Mouse (Mus musculus) naive thymus-derived CD4-positive, alpha-beta T cell, adult 2 months (primary cell): ENCODE measurements around the gene Pank1.
A peak's percentile ranks its signal among the peaks of the same experiment; 100 is the strongest.

Experiments used
- DNase-seq: peaks from one replicate; pipeline ENCODE4 v3.0.0-alpha.2; 2011; ENCODE audit warnings: low read depth

Gene Pank1

GRCm38 (mm10) chr19:34878603-34879541 lies at the start of gene Pank1:
TSS of gene Pank1 (minus strand) at chr19:34879455.
- peak; percentile 60 for DNase-seq

GRCm38 (mm10) chr19:34922603-34922963 lies 43.3 kb upstream of the Pank1 start:
- no peak for DNase-seq

DNA sequence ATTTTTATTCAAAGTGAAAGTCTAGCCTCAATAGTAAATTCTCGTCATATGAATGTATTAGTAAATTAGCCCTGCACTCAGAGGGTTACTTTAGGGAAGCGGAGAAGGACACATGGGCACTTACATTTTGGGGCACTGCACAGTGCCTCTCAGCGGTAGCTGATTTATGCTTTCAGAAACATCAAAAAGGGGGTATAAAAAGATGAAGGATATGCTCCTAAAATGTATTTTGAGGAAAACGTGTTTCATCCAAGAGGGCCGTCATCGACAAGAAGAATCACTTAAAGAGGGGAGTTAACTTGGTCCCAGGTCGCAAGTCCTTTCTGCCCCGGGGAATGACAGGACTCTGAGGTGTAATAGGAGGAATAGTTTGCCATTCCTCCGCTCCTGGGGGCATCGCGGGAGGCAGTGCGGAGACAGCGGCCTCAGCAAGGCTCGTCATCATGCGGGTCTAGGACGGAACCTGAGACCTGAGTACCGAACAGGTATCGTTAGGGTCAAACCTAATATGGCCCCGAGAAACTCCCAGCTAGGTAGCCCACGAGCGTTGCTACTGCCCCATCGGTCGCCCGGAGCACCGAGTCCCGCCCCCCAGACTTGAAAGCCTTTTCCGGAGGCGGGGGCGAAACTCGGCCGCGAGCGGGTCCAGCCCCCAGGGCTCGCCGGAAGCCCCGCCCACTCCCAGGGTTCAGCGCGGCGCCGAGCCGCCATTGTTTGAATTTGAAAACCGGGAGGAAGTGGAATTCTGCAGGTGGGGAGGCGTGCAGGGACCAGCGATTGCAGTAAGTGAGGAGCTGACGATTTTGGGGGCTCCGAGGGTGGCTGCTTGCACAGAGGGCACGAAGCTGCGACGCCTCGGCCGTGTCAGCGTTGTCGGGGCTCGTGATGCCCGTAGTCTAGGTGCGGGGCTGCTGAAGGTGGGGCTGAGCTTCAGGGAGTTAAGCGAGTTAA lies 42.7 kb upstream of the Pank1 start, which contains the start of gene Kif20b:
TSS of gene Kif20b (plus strand) at position 710 of the 951 bp plus-strand sequence.
- DNase-seq: peak; percentile 91

DNA sequence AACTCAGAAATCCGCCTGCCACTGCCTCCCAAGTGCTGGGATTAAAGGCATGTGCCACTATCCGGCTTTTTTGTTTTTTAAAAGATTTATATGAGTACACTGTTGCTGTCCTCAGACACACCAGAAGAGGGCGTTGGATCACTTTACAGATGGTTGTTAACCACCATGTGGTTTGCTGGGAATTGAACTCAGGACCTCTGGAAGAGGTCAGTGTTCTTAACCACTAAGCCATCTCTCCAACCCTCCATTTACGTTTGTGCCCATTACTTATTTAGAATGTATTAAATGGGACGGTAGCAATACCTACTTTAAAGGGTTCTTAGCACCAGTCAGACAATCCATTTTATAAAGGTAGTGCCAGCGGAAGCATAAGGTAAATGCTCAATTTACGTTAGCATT lies 42.0 kb upstream of the Pank1 start:
- no peak for DNase-seq

DNA sequence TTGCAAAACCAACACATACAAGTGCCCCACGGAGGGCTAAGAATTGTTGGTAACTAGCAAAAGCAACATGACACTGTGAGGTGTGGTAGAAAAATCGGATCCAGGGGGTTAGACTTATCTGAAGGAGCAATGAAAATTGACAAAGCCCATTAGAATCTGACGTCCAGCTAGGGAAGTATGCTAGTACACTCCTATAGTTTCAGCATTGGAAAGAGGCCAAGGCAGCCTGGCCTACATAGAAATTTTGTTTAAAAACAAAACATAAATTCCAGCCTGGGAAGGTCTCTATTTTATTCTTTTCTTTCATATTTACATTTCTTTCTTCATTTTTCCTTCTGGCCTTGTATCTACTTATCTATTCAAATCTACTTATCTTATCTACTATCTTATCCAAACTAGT lies 41.3 kb upstream of the Pank1 start:
- no peak for DNase-seq

GRCm38 (mm10) chr19:34920066-34920465 lies 40.8 kb upstream of the Pank1 start:
- DNase-seq: no peak

DNA sequence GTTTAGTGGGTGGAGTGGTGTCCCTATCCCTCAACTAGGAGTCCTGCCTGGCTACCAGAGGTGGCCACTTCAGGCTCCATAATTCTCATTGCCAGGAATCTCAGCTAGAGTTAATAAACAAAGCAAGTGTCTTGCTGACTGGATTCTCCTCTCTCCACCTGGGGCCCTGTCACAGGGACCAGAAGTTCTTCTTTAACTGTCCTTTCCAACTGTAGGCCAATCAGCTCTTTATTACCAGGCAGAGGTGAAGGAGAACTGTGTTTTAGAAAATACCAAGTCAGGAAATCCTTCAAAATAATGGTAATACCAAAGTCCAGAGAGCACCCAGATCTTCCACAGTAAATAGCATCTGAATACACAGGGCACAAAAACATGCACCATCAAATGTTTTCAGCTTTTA lies 33.1 kb upstream of the Pank1 start:
- DNase-seq: no peak

- no peak for DNase-seq
These were observed 27.5 kb upstream of the Pank1 start for GRCm38 (mm10) chr19:34906772-34907171.

DNA sequence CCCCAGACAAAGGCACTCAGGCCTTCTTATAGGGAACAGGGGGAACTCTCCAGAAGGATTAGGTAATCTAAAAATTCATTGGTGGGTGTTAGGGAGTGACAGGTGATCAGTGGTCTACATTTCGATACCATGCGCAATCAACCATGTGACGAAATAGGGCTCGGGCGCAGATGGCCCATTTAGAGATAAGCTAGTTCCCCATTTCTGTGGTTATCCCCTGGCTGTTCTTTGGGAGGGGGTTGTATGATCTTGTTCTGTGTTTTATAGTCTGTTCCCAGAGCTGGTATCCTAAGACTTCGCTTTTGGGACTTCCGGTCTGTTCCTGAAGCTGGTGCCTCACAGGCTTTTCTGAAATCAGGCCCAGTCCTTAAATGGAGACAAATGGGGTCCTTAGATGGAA lies 26.2 kb upstream of the Pank1 start:
- no peak for DNase-seq

DNA sequence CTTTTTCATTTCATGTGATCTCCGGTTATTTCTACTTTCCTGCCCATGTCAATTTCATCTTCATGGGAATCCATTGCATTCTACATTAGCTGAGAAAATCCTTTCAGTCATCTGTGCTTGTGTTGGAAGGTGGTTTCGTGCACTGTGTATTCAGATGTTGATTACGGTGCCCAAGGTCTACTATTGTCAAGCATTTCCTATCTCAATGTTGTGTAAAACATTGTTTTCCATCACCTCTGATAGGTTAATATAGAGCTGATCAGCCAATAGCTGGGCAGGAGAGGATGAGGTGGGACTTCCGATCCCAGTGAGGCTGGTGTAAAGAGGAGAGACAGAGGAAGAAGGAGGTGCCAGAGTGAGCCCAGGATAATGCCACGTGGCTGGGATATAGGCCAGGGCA lies 24.8 kb upstream of the Pank1 start:
- no peak for DNase-seq

GRCm38 (mm10) chr19:34901735-34902134 lies 22.5 kb upstream of the Pank1 start:
- no peak for DNase-seq

DNA sequence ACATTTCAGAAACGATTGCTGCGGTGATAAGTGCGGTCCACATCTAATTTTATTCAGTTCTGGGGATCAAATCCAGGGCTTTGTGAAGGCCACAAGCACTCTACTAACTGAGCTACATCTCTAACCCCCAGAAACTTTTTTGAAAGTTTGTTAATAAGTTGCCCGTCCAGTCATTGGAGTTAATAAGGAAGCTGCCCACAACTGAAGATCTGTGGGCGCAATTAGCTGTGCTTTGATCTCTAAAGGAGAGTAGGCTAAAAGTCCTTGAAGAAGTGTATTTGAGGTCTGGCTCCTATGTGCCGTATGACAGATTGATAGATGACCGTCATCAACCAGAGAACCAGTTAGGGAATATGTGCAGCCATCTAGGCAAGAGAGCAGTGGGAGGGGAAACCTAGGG lies 22.0 kb upstream of the Pank1 start:
- DNase-seq: no peak

DNA sequence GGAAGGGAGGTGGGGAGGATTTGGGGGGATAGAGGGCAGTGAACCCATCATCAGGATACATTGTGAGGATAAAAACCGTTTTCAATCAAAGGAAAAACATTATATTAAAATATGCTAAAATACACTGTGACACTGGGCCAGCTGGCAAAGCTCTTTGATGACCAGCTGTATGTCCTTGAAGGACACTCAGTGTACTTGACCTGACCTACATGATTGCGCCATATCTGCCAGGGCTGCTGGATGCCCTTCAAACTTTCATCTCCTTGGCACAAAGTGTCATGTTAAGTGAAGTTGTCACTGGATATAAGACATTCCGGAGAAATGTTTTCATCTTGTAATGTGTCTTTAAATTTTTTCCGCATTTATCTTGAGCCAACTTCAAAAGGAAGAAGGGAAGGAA lies 19.7 kb upstream of the Pank1 start:
- DNase-seq: no peak

- no peak for DNase-seq
These were observed 18.1 kb upstream of the Pank1 start for GRCm38 (mm10) chr19:34897082-34897965.

DNA sequence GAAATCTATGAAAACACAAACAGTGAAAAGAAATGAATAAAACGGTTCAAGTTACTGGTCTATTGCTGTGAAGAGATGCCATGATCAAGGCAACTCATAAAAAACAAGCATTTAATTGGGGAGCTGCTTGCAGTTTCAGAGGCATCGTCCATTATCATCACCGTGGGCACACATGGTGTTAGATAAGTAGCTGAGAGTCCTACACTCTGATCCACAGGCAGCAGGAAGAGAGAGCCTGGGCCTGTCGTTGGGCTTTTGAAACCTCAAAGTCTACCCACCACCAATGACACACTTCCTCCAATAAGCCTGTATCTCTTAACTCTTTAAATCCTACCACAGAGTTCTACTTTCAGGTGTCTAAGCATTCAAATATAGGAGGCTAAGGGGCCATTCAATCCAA lies 15.8 kb upstream of the Pank1 start:
- DNase-seq: no peak

GRCm38 (mm10) chr19:34891590-34891989 lies 12.3 kb upstream of the Pank1 start:
- DNase-seq: no peak

DNA sequence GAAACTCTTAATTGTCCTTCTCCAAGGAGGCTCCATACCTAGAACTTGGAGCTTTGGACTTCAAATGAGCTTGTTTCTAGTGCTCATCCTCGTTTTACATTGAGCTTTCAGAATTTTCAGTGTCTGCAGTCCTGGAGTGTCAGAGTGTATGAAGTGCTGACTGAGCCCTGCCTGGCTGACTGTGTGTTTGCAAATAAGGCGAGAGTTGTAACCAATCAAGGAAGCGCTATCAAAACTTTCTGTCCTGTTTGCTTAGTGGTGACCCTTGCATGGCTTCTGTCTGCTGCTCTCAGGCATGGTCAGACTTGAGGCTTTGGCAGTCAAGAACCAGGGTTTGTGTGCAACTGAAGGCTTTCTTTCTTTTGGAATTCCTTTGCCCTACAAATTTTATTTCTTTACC lies 11.7 kb upstream of the Pank1 start:
- no peak for DNase-seq

DNA sequence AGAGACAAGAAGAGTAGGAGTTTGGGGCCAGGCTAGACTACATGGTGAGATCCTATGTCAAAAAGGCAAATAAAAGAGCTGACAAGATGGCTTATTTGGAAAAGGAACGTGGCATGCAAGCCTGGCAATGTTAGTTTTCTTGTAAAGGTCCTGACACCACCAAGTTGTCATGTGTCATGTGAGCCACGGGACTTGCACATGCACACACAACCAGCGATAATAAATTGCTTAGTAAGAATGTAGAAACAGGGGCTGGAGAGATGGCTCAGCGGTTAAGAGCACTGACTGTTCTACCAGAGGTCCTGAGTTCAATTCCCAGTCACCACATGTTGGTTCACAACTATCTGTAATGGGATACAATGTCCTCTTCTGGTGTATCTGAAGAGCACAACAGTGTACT lies 7.1 kb upstream of the Pank1 start:
- no peak for DNase-seq

DNA sequence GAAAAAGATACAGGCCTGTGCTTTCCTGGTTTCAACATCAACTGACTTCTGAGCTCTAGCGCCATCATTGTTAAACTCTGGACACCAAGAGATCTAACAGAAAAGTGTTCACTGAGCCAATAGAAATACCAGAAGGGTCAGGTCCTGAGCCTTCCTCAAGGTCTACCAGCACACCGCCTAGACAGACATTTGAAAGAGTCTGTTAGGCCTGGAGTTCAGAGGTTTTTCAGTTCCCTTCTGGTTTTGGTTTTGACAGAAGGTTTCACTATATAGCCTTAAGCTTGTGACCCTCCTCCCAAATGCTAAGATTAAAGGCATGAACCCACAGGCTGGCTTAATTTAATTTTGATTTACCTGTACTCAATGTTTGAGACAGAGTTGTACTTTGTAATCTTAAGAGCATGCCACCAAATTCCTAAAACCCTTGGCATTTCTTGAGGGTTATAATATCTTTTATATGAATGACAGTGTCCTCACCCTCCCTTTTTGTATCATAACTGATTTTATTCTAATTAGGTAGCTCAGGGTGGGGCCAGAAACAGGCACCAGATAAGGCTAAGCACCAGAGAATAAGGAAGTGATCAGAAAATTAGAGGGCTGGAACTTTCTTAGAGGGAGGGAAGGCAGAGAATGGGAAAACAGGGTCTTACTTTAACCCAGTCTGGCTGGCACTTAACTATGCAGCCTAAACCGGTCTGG lies 4.4 kb upstream of the Pank1 start:
- DNase-seq: no peak

DNA sequence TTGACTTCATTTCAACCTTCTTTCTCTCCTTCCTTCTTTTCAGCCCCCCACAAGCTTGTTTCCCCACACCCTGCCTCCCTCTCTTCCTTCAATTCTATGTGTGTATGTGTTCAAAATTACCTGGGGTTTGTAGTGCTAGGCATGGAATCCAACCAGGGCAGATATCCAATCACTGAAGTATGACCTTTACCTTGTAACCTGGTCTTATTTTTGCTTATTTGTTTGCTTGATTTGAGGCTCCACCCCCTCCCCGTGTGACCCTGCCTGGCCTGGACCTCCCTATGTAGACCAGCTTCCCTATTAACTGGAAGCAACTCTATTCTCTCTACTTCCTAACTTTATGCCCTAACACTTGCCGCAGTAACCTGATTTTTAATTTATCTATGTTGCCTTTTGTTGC lies 3.2 kb upstream of the Pank1 start:
- no peak for DNase-seq

- DNase-seq: no peak
These were observed 1.9 kb upstream of the Pank1 start for GRCm38 (mm10) chr19:34881160-34881559.
